Mouse (Mus musculus) ES-Bruce4 (cell line): ENCODE measurements at regions not wholly inside any gene's neighbourhood (a gene's known extent, or its start where the extent isn't known, plus 50 kb on each side); places are given as distances from the start of the nearest gene placed in this dataset.

Source experiments
- CTCF ChIP-seq: IDR thresholded peaks from one replicate; pipeline ENCODE4 v1.8.1; 2011; ENCODE audit warnings: low read depth, low read length
- POLR2A ChIP-seq: IDR thresholded peaks from one replicate; pipeline ENCODE4 v1.8.1; 2011; ENCODE audit warnings: low read length; ENCODE audit not compliant: insufficient read depth

DNA sequence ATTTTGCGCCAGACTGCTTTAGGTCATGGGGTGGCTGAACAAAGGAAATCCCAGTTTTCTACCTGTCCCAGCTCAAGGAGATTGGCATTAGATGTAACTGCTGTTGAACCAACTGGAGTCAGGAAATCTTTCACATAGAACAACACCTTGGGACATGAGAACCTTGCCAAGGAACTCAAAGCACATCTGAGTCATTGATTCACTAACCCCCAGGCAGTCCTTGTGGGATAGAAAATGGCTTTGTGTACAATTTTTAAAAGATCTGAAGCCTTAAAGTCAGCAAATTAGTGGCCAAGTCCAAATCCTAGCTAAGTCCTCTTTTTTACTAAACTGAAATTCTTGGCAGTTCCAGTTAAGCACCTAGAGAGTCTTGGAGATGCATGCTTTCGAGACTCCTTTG is 191.4 kb downstream of the Nova1 start:
- no peak for TF ChIP-seq CTCF
- TF ChIP-seq POLR2A, result no peak
